In the genomic region with DNA sequence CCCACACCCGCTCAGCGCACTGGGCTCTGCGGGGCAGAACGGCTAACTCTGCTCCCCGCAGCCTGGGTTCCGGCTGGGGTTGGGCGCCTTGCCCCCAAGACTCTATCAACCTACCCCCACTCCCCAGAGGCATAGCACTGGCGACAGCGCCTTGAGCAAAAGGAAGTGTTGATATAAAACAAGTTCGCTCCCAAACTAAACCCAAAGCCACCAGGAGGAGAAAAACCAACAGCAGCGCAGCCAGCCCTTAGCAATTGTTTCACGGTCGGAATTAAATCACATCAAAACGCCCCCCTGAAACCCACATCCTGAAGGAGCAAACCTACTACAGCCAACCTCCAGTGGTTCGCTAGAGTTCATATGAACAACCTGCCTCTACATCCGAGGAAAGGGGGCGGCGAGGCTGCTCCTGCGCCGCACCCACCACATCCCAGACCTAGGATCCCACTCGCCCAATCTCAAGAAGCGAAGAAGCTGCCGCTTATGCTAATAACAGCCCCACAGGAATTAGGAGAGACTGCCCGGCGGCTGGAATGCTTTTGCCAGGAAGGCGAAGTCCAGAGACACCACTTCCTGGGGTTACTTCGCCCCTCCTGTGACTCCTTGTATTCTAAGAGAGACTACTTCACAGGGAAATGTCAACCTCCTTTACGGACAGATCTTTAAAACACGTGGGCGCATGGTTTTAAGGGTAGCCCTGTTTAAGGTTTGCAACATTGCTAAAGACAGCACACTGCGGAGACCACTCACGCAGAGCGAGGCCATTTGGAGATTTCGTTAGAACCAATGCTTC, we compare ENCODE assay signal across 8 mouse cellular contexts. TPM values are rescaled to one million over a fixed set of nuclear protein-coding genes. Genes with fewer than 3 reads are reported as not detected.
DNase-seq lines count a peak whose midpoint lies in the region; ATAC-seq and TF ChIP-seq lines count a peak whose summit lies in the region.

No protein-coding gene starts in this region.

- no peaks in the 10 kb centered on the region for H3K36me3 ChIP-seq in heart, embryonic 10.5 days
- no peaks in the 10 kb centered on the region for H3K36me3 ChIP-seq in E14TG2a.4 (ENCODE audit: insufficient read depth, low read length)
- no peaks in the 10 kb centered on the region for H3K36me3 ChIP-seq in forebrain, embryonic 13.5 days (ENCODE audit: poor library complexity, severe bottlenecking)
- no peaks in the 10 kb centered on the region for H3K36me3 ChIP-seq in limb, embryonic 15.5 days
- no peaks in the 10 kb centered on the region for H3K36me3 ChIP-seq in lung, postnatal 0 days (ENCODE audit: insufficient read depth, low read length)

- H3K27ac ChIP-seq in heart, embryonic 10.5 days, result peak overlapping the region; percentile 87
- no peak overlapping the region for H3K27ac ChIP-seq in forebrain, embryonic 13.5 days
- no peak overlapping the region for H3K27ac ChIP-seq in limb, embryonic 15.5 days
- H3K27ac ChIP-seq in gastrocnemius, adult 2 months, result no peak overlapping the region
- no peak overlapping the region for H3K27ac ChIP-seq in lung, postnatal 0 days (ENCODE audit: low read length)

- peaks cover 52% of the 10 kb centered on the region for H3K27me3 ChIP-seq in heart, embryonic 10.5 days (ENCODE audit: insufficient read depth, poor library complexity, severe bottlenecking)
- peaks cover 72% of the 10 kb centered on the region for H3K27me3 ChIP-seq in E14TG2a.4 (ENCODE audit: insufficient read depth, low read length)
- peaks cover 64% of the 10 kb centered on the region for H3K27me3 ChIP-seq in forebrain, embryonic 13.5 days
- peaks cover 60% of the 10 kb centered on the region for H3K27me3 ChIP-seq in limb, embryonic 15.5 days
- peaks cover 25% of the 10 kb centered on the region for H3K27me3 ChIP-seq in lung, postnatal 0 days (replicated peaks; ENCODE audit: insufficient read depth, low read length)

- peak overlapping the region; percentile 62 for H3K4me3 ChIP-seq in heart, embryonic 10.5 days
- peak overlapping the region; percentile 77 for H3K4me3 ChIP-seq in E14TG2a.4 (replicated peaks; ENCODE audit: low read length)
- peak overlapping the region; percentile 43 for H3K4me3 ChIP-seq in forebrain, embryonic 13.5 days
- peak overlapping the region; percentile 46 for H3K4me3 ChIP-seq in limb, embryonic 15.5 days
- H3K4me3 ChIP-seq in gastrocnemius, adult 2 months, result no peak overlapping the region
- no peak overlapping the region for H3K4me3 ChIP-seq in lung, postnatal 0 days (ENCODE audit: low read depth, low read length)

- DNase-seq in heart, embryonic 10.5 days (ENCODE audit: low spot score), result no peak
- no peak for DNase-seq in heart, postnatal 25 days (ENCODE audit: low spot score)
- no peak for DNase-seq in gastrocnemius, adult 2 months
- DNase-seq in lung, postnatal 0 days (ENCODE audit: low spot score), result no peak

- H3K9ac ChIP-seq in forebrain, embryonic 13.5 days, result peak overlapping the region; percentile 49
- H3K9ac ChIP-seq in limb, embryonic 15.5 days, result no peak overlapping the region
- H3K9ac ChIP-seq in lung, postnatal 0 days (replicated peaks; ENCODE audit: low read depth), result no peak overlapping the region

- WGBS in heart, embryonic 10.5 days, result under 1% methylated on average over 34 of the region's 34 CpGs
- WGBS in forebrain, embryonic 13.5 days, result under 1% methylated on average over 33 of the region's 34 CpGs
- WGBS in limb, embryonic 15.5 days, result 5% methylated on average over 34 of the region's 34 CpGs
- 11% methylated on average over 34 of the region's 34 CpGs for WGBS in lung, postnatal 0 days

- intact Hi-C loops in heart, postnatal 25 days (cut with DNase I), result no loop called here
- intact Hi-C loops in gastrocnemius, adult 2 months (cut with DNase I), result no loop called here

- TF ChIP-seq CTCF in E14TG2a.4 (conservative IDR thresholded peaks at IDR 0.05; ENCODE audit: low read length), result no peak
- TF ChIP-seq CTCF in gastrocnemius, adult 2 months (IDR thresholded peaks at IDR 0.05), result no peak
- no peak for TF ChIP-seq CTCF in lung, postnatal 0 days (IDR thresholded peaks at IDR 0.05)

- no peak for TF ChIP-seq EP300 in lung, postnatal 0 days (IDR thresholded peaks at IDR 0.05)

- no peak for ATAC-seq in forebrain, embryonic 13.5 days
- no peak for ATAC-seq in limb, embryonic 15.5 days (ENCODE audit: insufficient number of reproducible peaks, low FRiP score, low TSS enrichment, low read depth)
- ATAC-seq in megakaryocyte, adult 5-6 weeks (ENCODE audit: poor library complexity, severe bottlenecking), result no peak
- ATAC-seq in lung, postnatal 0 days, result no peak

- peak overlapping the region; percentile 76 for H3K4me2 ChIP-seq in forebrain, embryonic 13.5 days
- H3K4me2 ChIP-seq in limb, embryonic 15.5 days, result peak overlapping the region; percentile 87
- H3K4me2 ChIP-seq in lung, postnatal 0 days (replicated peaks; ENCODE audit: low read depth, low read length), result no peak overlapping the region; the same call in 1 of the 2 replicates

- H3K9me3 ChIP-seq in heart, embryonic 10.5 days, result no peaks in the 10 kb centered on the region
- H3K9me3 ChIP-seq in E14TG2a.4 (ENCODE audit: low read length), result no peaks in the 10 kb centered on the region
- H3K9me3 ChIP-seq in forebrain, embryonic 13.5 days (replicated peaks), result no peaks in the 10 kb centered on the region
- H3K9me3 ChIP-seq in limb, embryonic 15.5 days, result no peaks in the 10 kb centered on the region
- H3K9me3 ChIP-seq in lung, postnatal 0 days (ENCODE audit: low read length), result no peaks in the 10 kb centered on the region

- H3K4me1 ChIP-seq in heart, embryonic 10.5 days, result peaks cover 52% of the 10 kb centered on the region
- H3K4me1 ChIP-seq in E14TG2a.4 (replicated peaks; ENCODE audit: low read depth, low read length), result peaks cover 70% of the 10 kb centered on the region
- H3K4me1 ChIP-seq in forebrain, embryonic 13.5 days, result peaks cover 58% of the 10 kb centered on the region
- peaks cover 51% of the 10 kb centered on the region for H3K4me1 ChIP-seq in limb, embryonic 15.5 days
- peaks cover 19% of the 10 kb centered on the region; the same call in 1 of the 2 replicates for H3K4me1 ChIP-seq in lung, postnatal 0 days (ENCODE audit: insufficient read depth, low read depth, low read length)

RNA-seq across cellular contexts. Expression of gene Lef1, which starts 2.8 kb away (rescaled TPM):
- polyA plus RNA-seq in heart, embryonic 10.5 days (2016; fragmentation: Nextera tagmentation; extraction: Ambion mirVana), result 22.2 and 29.3 TPM in 2 replicates
- under 1 TPM; 0.29 to 0.45 TPM for total RNA-seq in heart, postnatal 25 days (2021)
- 24.8 and 27.6 TPM in 2 replicates for polyA plus RNA-seq in forebrain, embryonic 13.5 days (2015; fragmentation: Nextera tagmentation; extraction: Ambion mirVana)
- 36.5 and 37.1 TPM in 2 replicates for polyA plus RNA-seq in limb, embryonic 15.5 days (2015; fragmentation: Nextera tagmentation; extraction: Ambion mirVana)
- total RNA-seq in megakaryocyte, adult 5-6 weeks (2015), result 1.5 and 1.6 TPM in 2 replicates
- total RNA-seq in megakaryocyte, adult 5-6 weeks (2017), result 0.66 and 1.1 TPM in 2 replicates
- total RNA-seq in gastrocnemius, adult 2 months (2021), result under 1 TPM in 1 of 2 experiments, not detected in 1; 0.08 TPM
- 6.1 and 6.2 TPM in 2 replicates for polyA plus RNA-seq in lung, postnatal 0 days (2015; fragmentation: Nextera tagmentation; extraction: Ambion mirVana)

Comparison
In these comparisons a context has a peak if more than half of its experiments do, and no peak if none do; other contexts are left out.
1. H3K4me3 ChIP-seq: peak in heart, embryonic 10.5 days (single experiment), E14TG2a.4 (single experiment), forebrain, embryonic 13.5 days (single experiment) and limb, embryonic 15.5 days (single experiment); none in gastrocnemius, adult 2 months (single experiment) and lung, postnatal 0 days (single experiment).